ENCODE assay signal across 29 mouse cellular contexts in genomic region chr9:59947271-59947670, GRCm38 (mm10). TPM values are rescaled to one million over a fixed set of nuclear protein-coding genes. Genes with fewer than 3 reads are reported as not detected.
"Had no signal": no experiment of that assay in that cellular context is flagged by ENCODE, and none has a peak within 500 bp of the region (broad histone marks: within the 10 kb centered on the region; RNA-seq: fewer than 3 reads in every experiment).

No protein-coding gene starts in this region.

- H3K4me2 ChIP-seq: limb, embryonic 12.5 days; limb, embryonic 15.5 days; liver, embryonic 11.5 days; lung, embryonic 14.5 days; midbrain, embryonic 13.5 days; neural tube, embryonic 13.5 days; stomach, embryonic 15.5 days had no signal

- H3K27ac ChIP-seq: layer of hippocampus, adult 2 months; limb, embryonic 12.5 days; limb, embryonic 15.5 days; liver, embryonic 14.5 days; midbrain, embryonic 10.5 days; midbrain, embryonic 13.5 days; neural tube, embryonic 13.5 days; stomach, embryonic 15.5 days had no signal

- H3K4me3 ChIP-seq: layer of hippocampus, adult 2 months; limb, embryonic 12.5 days; limb, embryonic 15.5 days; megakaryocyte, embryonic 14.5 days; midbrain, embryonic 10.5 days; midbrain, embryonic 13.5 days; myocyte; neural tube, embryonic 13.5 days; stomach, embryonic 15.5 days had no signal

- H3K36me3 ChIP-seq: limb, embryonic 12.5 days; limb, embryonic 15.5 days; midbrain, embryonic 10.5 days; midbrain, embryonic 13.5 days; neural tube, embryonic 13.5 days; stomach, embryonic 15.5 days had no signal

- ATAC-seq: liver, postnatal 0 days; lung, postnatal 0 days; midbrain, embryonic 13.5 days; midbrain, embryonic 16.5 days had no signal

- H3K9ac ChIP-seq: limb, embryonic 12.5 days; limb, embryonic 15.5 days; liver, embryonic 14.5 days; liver, postnatal 0 days; lung, embryonic 14.5 days; midbrain, embryonic 13.5 days; neural tube, embryonic 13.5 days; stomach, embryonic 15.5 days had no signal

- H3K4me1 ChIP-seq: megakaryocyte, embryonic 14.5 days; midbrain, embryonic 10.5 days; midbrain, embryonic 13.5 days had no signal

- H3K27me3 ChIP-seq: limb, embryonic 12.5 days; limb, embryonic 15.5 days; midbrain, embryonic 13.5 days; neural tube, embryonic 13.5 days; stomach, embryonic 15.5 days had no signal

- H3K9me3 ChIP-seq: limb, embryonic 12.5 days; limb, embryonic 15.5 days; megakaryocyte, embryonic 14.5 days; midbrain, embryonic 10.5 days; midbrain, embryonic 13.5 days; neural tube, embryonic 13.5 days; stomach, embryonic 15.5 days had no signal

- DNase-seq: kidney, adult 8-10 months; layer of hippocampus, adult 9-11 months; liver, postnatal 0 days; lung, embryonic 14.5 days; retina, postnatal 1 day; right cerebral cortex, postnatal 25 days; spleen, adult 18-20 months; thymus, postnatal 36 days had no signal

RNA-seq across cellular contexts. Expression of gene Nr2e3, which starts 13.2 kb away (rescaled TPM):
- total RNA-seq: layer of hippocampus, adult 2 months; layer of hippocampus, postnatal 25 days; left cerebral cortex, adult 18-20 months; left cerebral cortex, postnatal 10 days; left cerebral cortex, postnatal 36 days; monocyte, adult 5-6 weeks; neutrophil, adult 5-6 weeks had no signal
- polyA plus RNA-seq: kidney, embryonic 16.5 days; liver, embryonic 14.5 days; liver, postnatal 0 days; lung, embryonic 14.5 days; lung, postnatal 0 days; midbrain, embryonic 10.5 days; midbrain, embryonic 13.5 days; midbrain, embryonic 16.5 days; myocyte; testis, adult 2 months had no signal
